Mouse (Mus musculus) limb, embryonic 11.5 days (tissue): Measurements from ENCODE around the gene Epo. TPM values are rescaled to one million over a fixed set of nuclear protein-coding genes. Genes with fewer than 3 reads are reported as not detected.
A peak's percentile ranks its signal among the peaks of the same experiment; 100 is the strongest.

ENCODE experiments used
- ATAC-seq: fragments of 200-750 bp; cut with Nextera tagmentation; 2 replicates; pipeline ENCODE4 v1.8.0; 2017; ENCODE audit warnings: low read depth; ENCODE audit not compliant: insufficient number of reproducible peaks, low FRiP score, low TSS enrichment
- DNase-seq: peaks from one replicate; pipeline ENCODE4 v3.0.0-alpha.2; 2015; ENCODE audit warnings: low spot score
- H3K27ac ChIP-seq: fragments of 300-500 bp; sonication (generic); replicated peaks from 2 replicates; pipeline ENCODE4 v1.5.1; 2014; ENCODE audit warnings: low read depth, mild to moderate bottlenecking, low read length
- H3K27me3 ChIP-seq: fragments of 300-500 bp; sonication (generic); 2 replicates; pipeline ENCODE4 v1.6.1; 2014; ENCODE audit warnings: mild to moderate bottlenecking, low read length, mixed read lengths; ENCODE audit not compliant: control insufficient read depth, insufficient read depth
- H3K36me3 ChIP-seq: fragments of 300-500 bp; sonication (generic); 2 replicates; pipeline ENCODE4 v1.6.1; 2014; ENCODE audit warnings: mild to moderate bottlenecking, low read length, moderate library complexity, mixed read lengths; ENCODE audit not compliant: control insufficient read depth, insufficient read depth
- H3K4me1 ChIP-seq: fragments of 300-500 bp; sonication (generic); 2 replicates; pipeline ENCODE4 v1.6.1; 2014; ENCODE audit warnings: low read length, mixed read lengths; ENCODE audit not compliant: control insufficient read depth, insufficient read depth
- H3K4me2 ChIP-seq: fragments of 300-500 bp; sonication (generic); 2 replicates; pipeline ENCODE4 v1.6.1; 2014; ENCODE audit warnings: low read depth, mild to moderate bottlenecking, moderate library complexity; ENCODE audit not compliant: severe bottlenecking
- H3K4me3 ChIP-seq: fragments of 300-500 bp; sonication (generic); 2 replicates; pipeline ENCODE4 v1.5.1; 2014; ENCODE audit warnings: low read depth, low read length
- H3K9ac ChIP-seq: fragments of 300-500 bp; sonication (generic); 2 replicates; pipeline ENCODE4 v1.6.1; 2014; ENCODE audit warnings: mild to moderate bottlenecking, low read length
- H3K9me3 ChIP-seq: fragments of 300-500 bp; sonication (generic); 2 replicates; pipeline ENCODE4 v1.6.1; 2016; ENCODE audit warnings: low read length; ENCODE audit not compliant: control insufficient read depth
- WGBS: fragments of 180-500 bp; shearing (Covaris S2); extraction: QIAGEN DNeasy Blood & Tissue Kit; methylation state at CpG from one replicate; pipeline ENCODE4 v1.1.7; 2014; 5-methylcytosine and 5-hydroxymethylcytosine counted together
- polyA plus RNA-seq: library from polyadenylated mRNA; unstranded; fragments of >200 nt; fragmentation: Nextera tagmentation; extraction: Ambion mirVana; gene quantifications from 2 replicates; pipeline ENCODE4 v1.2.1, GENCODE M21; 2014

The Epo gene
- 0.54 and 0.67 TPM in 2 replicates for polyA plus RNA-seq

DNA sequence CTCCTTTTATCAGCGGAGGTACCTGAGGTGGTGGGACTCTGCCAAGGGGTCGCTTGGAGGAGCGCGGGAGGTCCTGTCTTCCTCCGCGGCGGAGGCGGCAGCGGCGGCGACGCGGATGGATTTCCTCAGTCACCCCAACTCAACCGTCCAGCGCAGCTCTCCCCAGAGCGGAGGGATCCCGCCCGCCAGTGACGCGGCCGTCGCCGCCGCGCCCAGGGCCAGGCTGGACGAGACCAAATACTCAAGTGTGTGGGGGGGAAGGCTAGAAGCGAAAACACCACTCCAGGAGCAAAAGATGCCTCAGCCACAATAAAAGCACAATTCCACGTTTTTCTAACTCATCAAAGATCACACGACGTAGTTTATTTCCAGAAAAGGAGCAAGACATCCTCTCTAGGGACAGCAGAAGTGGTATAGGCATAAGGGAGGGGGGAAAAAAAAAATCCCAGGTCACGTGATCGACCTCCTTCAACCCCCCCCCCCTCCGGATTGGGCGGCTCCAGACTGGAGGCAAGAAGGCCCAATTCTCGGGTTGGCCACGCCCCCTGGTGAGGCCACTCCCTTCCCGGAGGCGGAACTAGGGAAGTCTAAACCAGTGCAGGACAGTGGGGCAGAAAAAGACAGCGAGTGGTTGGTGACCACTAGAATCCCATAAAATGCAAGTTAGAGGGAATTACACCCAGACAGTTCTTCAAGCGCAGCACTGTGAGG is at the start of gene Epo, which contains the start of gene Gnb2:
TSS of gene Epo (minus strand) at position 126 of the 711 bp plus-strand sequence.
TSS of gene Gnb2 (minus strand) at position 394 of the 711 bp plus-strand sequence.
- Histone ChIP-seq H3K27ac (peak within 1 kb of the TSS; percentile 83), H3K27me3 (no peaks in the 10 kb centered on the region), H3K9me3 (no peaks in the 10 kb centered on the region), H3K4me2 (peak within 1 kb of the TSS; percentile 95), H3K4me3 (peak within 1 kb of the TSS; percentile 81), H3K4me1 (peaks cover 8% of the 10 kb centered on the region), H3K36me3 (peaks cover 12% of the 10 kb centered on the region; the same call in 1 of the 2 replicates), H3K9ac (peak within 1 kb of the TSS; percentile 84)
- DNase-seq (peak; percentile 98), ATAC-seq (peak; percentile 79; the same call in 1 of the 2 replicates)
- WGBS: 0% methylated on average over 39 of the region's 40 CpGs

DNA sequence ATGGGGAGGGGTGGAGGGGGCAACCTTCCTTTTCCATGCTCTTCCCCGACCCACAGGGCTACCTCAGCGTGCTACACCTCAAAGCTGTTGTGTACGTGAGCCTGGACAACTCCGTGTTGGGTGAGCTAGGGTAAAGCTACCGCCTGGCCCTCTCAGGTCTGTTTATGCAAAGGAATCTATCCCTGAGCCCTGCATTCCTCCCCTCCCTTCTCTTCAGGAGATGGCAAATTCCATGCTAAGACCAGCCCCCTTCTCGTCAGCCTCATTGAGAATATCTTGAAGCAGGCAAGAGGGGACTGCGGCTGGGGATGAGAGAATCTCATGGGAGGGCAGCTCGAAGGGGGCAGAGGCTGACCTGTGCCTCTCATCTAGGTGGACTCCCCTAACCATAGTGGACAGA is 49.7 kb upstream of the Epo start:
- DNase-seq: no peak
- H3K4me1 ChIP-seq: 0 out of 2 replicates have a peak, but pooled peaks cover 2% of the 10 kb centered on the region
- H3K4me3 ChIP-seq: no peak overlapping the region
- H3K9ac ChIP-seq: no peak overlapping the region
- 34% methylated on average over 8 of the region's 8 CpGs for WGBS
- H3K36me3 ChIP-seq: no peaks in the 10 kb centered on the region
- peaks cover 23% of the 10 kb centered on the region for H3K27me3 ChIP-seq
- no peak overlapping the region for H3K27ac ChIP-seq
- H3K4me2 ChIP-seq: no peak overlapping the region
- no peaks in the 10 kb centered on the region for H3K9me3 ChIP-seq
- no peak for ATAC-seq

DNA sequence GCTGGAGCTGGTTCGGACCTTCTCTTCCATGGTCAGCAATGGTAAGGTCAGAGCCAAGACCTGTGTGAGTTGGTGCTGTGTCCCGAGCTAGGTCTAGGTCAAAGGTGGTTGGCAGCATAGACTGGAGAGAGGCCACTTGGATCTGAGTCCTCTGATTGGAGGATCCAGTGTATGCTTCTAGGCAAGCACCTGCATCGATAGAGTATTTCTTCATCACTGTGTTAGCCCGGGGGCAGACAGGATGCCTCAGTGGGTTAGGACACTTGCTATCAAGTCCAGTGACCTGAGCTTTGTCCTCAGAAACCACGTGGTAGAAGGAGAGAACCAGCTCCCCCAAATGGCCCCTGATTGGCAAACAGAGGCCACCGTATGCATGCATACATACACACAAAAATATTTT is 47.2 kb upstream of the Epo start:
- ATAC-seq: no peak
- no peak for DNase-seq
- H3K27me3 ChIP-seq: peaks cover 23% of the 10 kb centered on the region

DNA sequence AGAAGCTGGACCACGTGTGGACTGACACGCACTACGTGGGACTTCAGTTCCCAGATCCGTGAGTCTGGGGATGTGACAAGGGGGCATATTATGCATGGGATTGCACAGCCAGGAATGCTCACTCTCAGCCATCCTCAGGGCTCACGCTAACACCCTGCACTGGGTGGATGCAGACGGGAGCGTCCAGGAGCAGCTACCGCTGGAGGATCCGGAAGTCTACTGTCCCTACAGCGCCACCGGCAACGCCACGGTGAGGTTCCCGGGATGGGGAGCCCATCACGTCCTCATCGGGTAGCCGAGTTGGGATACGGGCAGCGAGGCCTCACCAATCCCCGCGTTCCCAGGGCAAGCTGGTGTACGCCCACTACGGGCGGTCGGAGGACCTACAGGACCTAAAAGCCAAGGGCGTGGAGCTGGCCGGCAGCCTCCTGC is 41.4 kb upstream of the Epo start:
- Histone ChIP-seq H3K4me3 (no peak overlapping the region; the same call in 1 of the 2 replicates), H3K4me2 (peak overlapping the region; percentile 29; the same call in 1 of the 2 replicates), H3K27me3 (peaks cover 7% of the 10 kb centered on the region; the same call in 1 of the 2 replicates), H3K36me3 (no peaks in the 10 kb centered on the region), H3K4me1 (no peaks in the 10 kb centered on the region), H3K9ac (no peak overlapping the region), H3K9me3 (no peaks in the 10 kb centered on the region), H3K27ac (no peak overlapping the region)
- WGBS: 9% methylated on average over 27 of the region's 27 CpGs
- ATAC-seq: no peak
- peak; percentile 31 for DNase-seq

More for the DNA sequence above, 47.2 kb upstream of the Epo start:
- Histone ChIP-seq H3K9me3 (no peaks in the 10 kb centered on the region), H3K36me3 (no peaks in the 10 kb centered on the region), H3K4me1 (0 out of 2 replicates have a peak, but pooled peaks cover 2% of the 10 kb centered on the region), H3K27ac (no peak overlapping the region), H3K4me3 (no peak overlapping the region), H3K4me2 (no peak overlapping the region), H3K9ac (no peak overlapping the region)
- WGBS: 82% methylated on average over 6 of the region's 6 CpGs

DNA sequence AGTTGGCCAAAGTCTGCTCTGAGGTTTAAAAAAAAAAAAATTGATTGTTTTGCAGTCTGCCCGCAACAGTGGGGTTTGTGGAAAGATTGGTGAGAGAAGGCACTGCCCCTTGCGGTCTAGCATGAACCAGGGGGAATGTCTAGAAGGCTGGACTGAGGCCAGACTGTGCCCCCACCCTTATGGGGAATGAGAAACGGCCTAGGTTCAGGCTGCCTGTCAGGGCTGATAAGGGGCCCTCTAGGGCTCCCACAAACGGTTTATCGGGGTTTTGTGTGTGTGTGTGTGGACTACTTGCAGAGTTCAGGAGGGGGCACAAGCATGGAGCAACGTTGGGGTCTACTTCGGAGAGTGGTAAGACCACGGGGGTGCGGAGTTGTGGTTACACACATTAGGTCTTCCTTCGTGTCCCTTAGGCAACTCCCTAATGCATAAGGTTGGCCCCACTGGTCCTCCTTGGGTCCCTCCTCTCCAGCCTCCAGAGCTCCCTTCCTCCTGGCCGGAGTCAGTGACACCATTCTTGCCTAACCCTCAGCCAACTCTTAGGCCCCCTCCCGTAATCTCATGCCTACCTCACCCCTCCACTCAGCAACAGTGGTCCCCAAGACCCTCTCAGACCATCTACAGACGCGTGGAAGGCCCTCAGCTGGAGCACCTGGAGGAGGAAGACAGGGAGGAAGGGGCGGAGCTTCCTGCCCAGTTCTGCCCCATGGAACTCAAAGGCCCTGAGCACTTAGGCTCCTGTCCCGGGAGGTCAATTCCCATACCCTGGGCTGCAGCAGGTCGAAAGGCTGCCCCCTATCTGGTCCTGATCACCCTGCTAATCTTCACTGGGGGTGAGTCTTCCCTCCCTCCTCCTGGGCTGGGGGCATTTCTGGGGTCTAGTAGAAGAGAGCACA is 37.9 kb upstream of the Epo start:
- Histone ChIP-seq H3K4me3 (no peak overlapping the region), H3K9ac (no peak overlapping the region), H3K9me3 (no peaks in the 10 kb centered on the region), H3K4me2 (no peak overlapping the region), H3K27me3 (peaks cover 7% of the 10 kb centered on the region; the same call in 1 of the 2 replicates), H3K27ac (no peak overlapping the region), H3K4me1 (no peaks in the 10 kb centered on the region), H3K36me3 (no peaks in the 10 kb centered on the region)
- ATAC-seq (no peak), DNase-seq (no peak)
- 84% methylated on average over 17 of the region's 17 CpGs for WGBS

DNA sequence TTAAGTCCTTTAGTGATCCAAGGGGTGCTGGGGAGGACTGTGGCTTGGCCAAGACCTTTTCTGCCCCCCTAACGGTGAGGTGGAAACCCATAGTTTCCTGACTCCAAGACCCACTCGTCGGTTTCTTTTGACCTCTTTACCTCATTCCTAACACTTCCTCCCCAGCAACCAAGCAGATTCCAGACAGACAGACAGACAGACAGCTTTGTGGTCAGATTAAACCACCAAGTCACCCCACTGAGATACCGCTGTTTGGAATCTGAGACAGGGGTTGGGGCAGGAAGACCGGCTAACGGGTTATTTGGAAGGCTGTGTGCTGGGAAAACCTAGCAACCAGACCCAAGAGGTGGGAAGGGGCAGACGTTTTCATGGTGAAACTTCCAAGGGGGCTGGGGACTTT is 37.1 kb upstream of the Epo start:
- WGBS: 67% methylated on average over 7 of the region's 7 CpGs

DNA sequence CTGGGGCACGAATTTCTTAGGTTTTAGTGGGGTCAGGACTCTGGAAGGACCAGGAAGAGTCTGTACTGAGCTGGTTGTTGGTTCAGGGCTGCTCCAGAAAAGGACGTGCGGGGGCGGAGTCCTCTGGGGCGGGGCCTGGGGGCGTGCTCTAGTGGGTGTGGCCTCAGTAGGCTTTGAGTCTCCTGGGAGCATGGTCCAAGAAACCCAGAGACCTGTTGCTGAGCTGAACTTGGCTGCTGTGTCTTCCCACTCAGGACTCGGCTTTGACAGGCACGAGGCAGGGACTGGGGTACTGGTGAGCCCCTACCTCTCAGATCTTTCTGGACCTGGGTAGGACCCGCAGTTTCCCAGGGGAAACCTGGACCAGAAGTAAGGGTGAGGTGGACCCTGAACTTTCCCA is 36.6 kb upstream of the Epo start, which contains the start of gene Tfr2:
TSS of gene Tfr2 (plus strand) at position 176 of the 400 bp plus-strand sequence.
- ATAC-seq (no peak), DNase-seq (peak; percentile 39)
- no peak within 1 kb of the TSS for H3K9ac ChIP-seq
- H3K4me2 ChIP-seq: no peak within 1 kb of the TSS
- WGBS: 32% methylated on average over 9 of the region's 9 CpGs
- no peaks in the 10 kb centered on the region for H3K36me3 ChIP-seq
- H3K4me1 ChIP-seq: no peaks in the 10 kb centered on the region
- H3K27me3 ChIP-seq: peaks cover 7% of the 10 kb centered on the region; the same call in 1 of the 2 replicates
- H3K4me3 ChIP-seq: no peak within 1 kb of the TSS
- H3K27ac ChIP-seq: no peak within 1 kb of the TSS
- no peaks in the 10 kb centered on the region for H3K9me3 ChIP-seq

More for the DNA sequence above, 37.1 kb upstream of the Epo start:
- H3K9me3 ChIP-seq: no peaks in the 10 kb centered on the region
- DNase-seq (no peak), ATAC-seq (no peak)
- H3K27ac ChIP-seq: no peak overlapping the region
- no peaks in the 10 kb centered on the region for H3K36me3 ChIP-seq
- H3K9ac ChIP-seq: no peak overlapping the region
- H3K4me1 ChIP-seq: no peaks in the 10 kb centered on the region
- no peak overlapping the region for H3K4me3 ChIP-seq
- H3K27me3 ChIP-seq: peaks cover 7% of the 10 kb centered on the region; the same call in 1 of the 2 replicates
- no peak overlapping the region for H3K4me2 ChIP-seq

DNA sequence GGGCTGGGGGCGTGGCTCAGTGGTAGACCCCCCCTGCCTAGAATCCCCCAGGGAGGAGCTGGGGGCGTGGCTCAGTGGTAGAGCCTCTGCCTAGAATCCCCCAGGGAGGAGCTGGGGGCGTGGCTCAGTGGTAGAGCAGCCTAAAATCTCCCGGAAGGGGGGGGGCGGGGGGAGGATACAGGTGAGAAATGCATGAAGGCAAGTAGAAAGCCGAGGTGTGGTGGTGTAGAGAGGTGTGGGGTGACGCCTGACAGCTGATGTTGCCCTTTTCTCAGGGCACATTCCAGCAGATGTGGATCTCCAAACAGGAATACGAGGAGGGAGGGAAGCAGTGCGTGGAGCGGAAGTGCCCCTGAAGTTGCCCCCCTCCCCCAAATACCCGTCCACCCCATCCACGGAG is 36.0 kb upstream of the Epo start:
- H3K9ac ChIP-seq: no peak overlapping the region
- ATAC-seq (no peak), DNase-seq (no peak)
- no peaks in the 10 kb centered on the region for H3K36me3 ChIP-seq
- H3K4me1 ChIP-seq: no peaks in the 10 kb centered on the region
- H3K27me3 ChIP-seq: peaks cover 2% of the 10 kb centered on the region; the same call in 1 of the 2 replicates
- H3K27ac ChIP-seq: no peak overlapping the region
- WGBS: 68% methylated on average over 12 of the region's 12 CpGs
- H3K4me2 ChIP-seq: no peak overlapping the region
- no peaks in the 10 kb centered on the region for H3K9me3 ChIP-seq
- no peak overlapping the region for H3K4me3 ChIP-seq
